Mouse (Mus musculus): ENCODE data around the gene Dtnb. TPM values are rescaled to one million over a fixed set of nuclear protein-coding genes. Genes with fewer than 3 reads are reported as not detected.

Dtnb gene
- polyA plus RNA-seq, 1 experiment from 2014 or later = 14.2 TPM

GRCm38 (mm10) chr12:3724822-3725370 lies 152.7 kb downstream of the Dtnb start:
- Histone ChIP-seq H3K4me1 (ENCODE audit: control insufficient read depth, insufficient read depth, low read length) (peaks cover 20% of the 10 kb centered on the region), H3K36me3 (ENCODE audit: control insufficient read depth, insufficient read depth) (no peaks in the 10 kb centered on the region), H3K4me3 (ENCODE audit: low read length) (no peak overlapping the region), H3K27me3 (ENCODE audit: control insufficient read depth, insufficient read depth, low read length) (no peaks in the 10 kb centered on the region), H3K9me3 (replicated peaks; ENCODE audit: control insufficient read depth, low read length) (no peaks in the 10 kb centered on the region), H3K9ac (ENCODE audit: low read length) (no peak overlapping the region), H3K27ac (ENCODE audit: low read length) (peak overlapping the region; percentile 9), H3K4me2 (ENCODE audit: low read depth, low read length) (no peak overlapping the region)
- 28% methylated on average over 5 of the region's 5 CpGs for WGBS
- 0 out of 2 replicates have a peak, but pooled peaks have one; percentile 45 for ATAC-seq (replicated peaks; ENCODE audit: extremely low read depth, insufficient read depth, low FRiP score)

- H3K27me3 ChIP-seq (ENCODE audit: control insufficient read depth, insufficient read depth, low read length) = no peaks in the 10 kb centered on the region
- H3K9ac ChIP-seq (ENCODE audit: low read length) = no peak overlapping the region
- 84% methylated on average over 6 of the region's 6 CpGs for WGBS
- no peak overlapping the region for H3K27ac ChIP-seq (ENCODE audit: low read length)
- H3K4me1 ChIP-seq (ENCODE audit: control insufficient read depth, insufficient read depth, low read length) = peaks cover 20% of the 10 kb centered on the region
- no peak for ATAC-seq (replicated peaks; ENCODE audit: extremely low read depth, insufficient read depth, low FRiP score)
- no peaks in the 10 kb centered on the region for H3K9me3 ChIP-seq (replicated peaks; ENCODE audit: control insufficient read depth, low read length)
- no peaks in the 10 kb centered on the region for H3K36me3 ChIP-seq (ENCODE audit: control insufficient read depth, insufficient read depth)
- H3K4me2 ChIP-seq (ENCODE audit: low read depth, low read length) = no peak overlapping the region
- no peak overlapping the region for H3K4me3 ChIP-seq (ENCODE audit: low read length)
Observed at GRCm38 (mm10) chr12:3729521-3730075, 157.4 kb downstream of the Dtnb start.

- H3K27ac ChIP-seq (ENCODE audit: low read length) = peak overlapping the region; percentile 68
- no peaks in the 10 kb centered on the region for H3K9me3 ChIP-seq (replicated peaks; ENCODE audit: control insufficient read depth, low read length)
- H3K4me1 ChIP-seq (ENCODE audit: control insufficient read depth, insufficient read depth, low read length) = peaks cover 11% of the 10 kb centered on the region
- WGBS = 46% methylated on average over 11 of the region's 11 CpGs
- peak; percentile 70 for ATAC-seq (replicated peaks; ENCODE audit: extremely low read depth, insufficient read depth, low FRiP score)
- no peaks in the 10 kb centered on the region for H3K36me3 ChIP-seq (ENCODE audit: control insufficient read depth, insufficient read depth)
- H3K4me3 ChIP-seq (ENCODE audit: low read length) = no peak overlapping the region
- H3K4me2 ChIP-seq (ENCODE audit: low read depth, low read length) = no peak overlapping the region
- no peaks in the 10 kb centered on the region for H3K27me3 ChIP-seq (ENCODE audit: control insufficient read depth, insufficient read depth, low read length)
- no peak overlapping the region for H3K9ac ChIP-seq (ENCODE audit: low read length)
Observed at GRCm38 (mm10) chr12:3732623-3733265, 160.6 kb downstream of the Dtnb start.

GRCm38 (mm10) chr12:3733328-3733727 lies 161.1 kb downstream of the Dtnb start:
- ATAC-seq (replicated peaks; ENCODE audit: extremely low read depth, insufficient read depth, low FRiP score) = no peak
- H3K36me3 ChIP-seq (ENCODE audit: control insufficient read depth, insufficient read depth) = no peaks in the 10 kb centered on the region
- no peaks in the 10 kb centered on the region for H3K27me3 ChIP-seq (ENCODE audit: control insufficient read depth, insufficient read depth, low read length)
- no peak overlapping the region for H3K9ac ChIP-seq (ENCODE audit: low read length)
- H3K4me3 ChIP-seq (ENCODE audit: low read length) = no peak overlapping the region
- H3K9me3 ChIP-seq (replicated peaks; ENCODE audit: control insufficient read depth, low read length) = no peaks in the 10 kb centered on the region
- H3K27ac ChIP-seq (ENCODE audit: low read length) = peak overlapping the region; percentile 68
- 45% methylated on average over 7 of the region's 7 CpGs for WGBS
- H3K4me1 ChIP-seq (ENCODE audit: control insufficient read depth, insufficient read depth, low read length) = peaks cover 11% of the 10 kb centered on the region
- H3K4me2 ChIP-seq (ENCODE audit: low read depth, low read length) = no peak overlapping the region

- no peak for ATAC-seq (replicated peaks; ENCODE audit: extremely low read depth, insufficient read depth, low FRiP score)
- Histone ChIP-seq H3K9me3 (replicated peaks; ENCODE audit: control insufficient read depth, low read length) (no peaks in the 10 kb centered on the region), H3K4me2 (ENCODE audit: low read depth, low read length) (no peak overlapping the region), H3K27me3 (ENCODE audit: control insufficient read depth, insufficient read depth, low read length) (no peaks in the 10 kb centered on the region), H3K36me3 (ENCODE audit: control insufficient read depth, insufficient read depth) (no peaks in the 10 kb centered on the region), H3K4me3 (ENCODE audit: low read length) (no peak overlapping the region), H3K9ac (ENCODE audit: low read length) (no peak overlapping the region), H3K27ac (ENCODE audit: low read length) (no peak overlapping the region), H3K4me1 (ENCODE audit: control insufficient read depth, insufficient read depth, low read length) (peaks cover 18% of the 10 kb centered on the region)
- WGBS = 84% methylated on average over 7 of the region's 7 CpGs
Observed at GRCm38 (mm10) chr12:3737009-3737408, 164.8 kb downstream of the Dtnb start.

- Histone ChIP-seq H3K4me1 (ENCODE audit: control insufficient read depth, insufficient read depth, low read length) (peaks cover 6% of the 10 kb centered on the region; the same call in 1 of the 2 replicates), H3K27me3 (ENCODE audit: control insufficient read depth, insufficient read depth, low read length) (no peaks in the 10 kb centered on the region), H3K4me3 (ENCODE audit: low read length) (no peak overlapping the region), H3K36me3 (ENCODE audit: control insufficient read depth, insufficient read depth) (no peaks in the 10 kb centered on the region), H3K4me2 (ENCODE audit: low read depth, low read length) (no peak overlapping the region), H3K27ac (ENCODE audit: low read length) (no peak overlapping the region), H3K9ac (ENCODE audit: low read length) (no peak overlapping the region), H3K9me3 (replicated peaks; ENCODE audit: control insufficient read depth, low read length) (no peaks in the 10 kb centered on the region)
- no peak for ATAC-seq (replicated peaks; ENCODE audit: extremely low read depth, insufficient read depth, low FRiP score)
- 15% methylated on average over 7 of the region's 7 CpGs for whole genome bisulfite sequencing
Observed at GRCm38 (mm10) chr12:3738741-3739529, 166.8 kb downstream of the Dtnb start.

- H3K9me3 ChIP-seq (replicated peaks; ENCODE audit: control insufficient read depth, low read length) = no peaks in the 10 kb centered on the region
- peaks cover 6% of the 10 kb centered on the region; the same call in 1 of the 2 replicates for H3K4me1 ChIP-seq (ENCODE audit: control insufficient read depth, insufficient read depth, low read length)
- no peaks in the 10 kb centered on the region for H3K36me3 ChIP-seq (ENCODE audit: control insufficient read depth, insufficient read depth)
- H3K9ac ChIP-seq (ENCODE audit: low read length) = no peak overlapping the region
- 62% methylated on average over 18 of the region's 18 CpGs for WGBS
- H3K27me3 ChIP-seq (ENCODE audit: control insufficient read depth, insufficient read depth, low read length) = no peaks in the 10 kb centered on the region
- ATAC-seq (replicated peaks; ENCODE audit: extremely low read depth, insufficient read depth, low FRiP score) = no peak
- no peak overlapping the region for H3K4me3 ChIP-seq (ENCODE audit: low read length)
- H3K27ac ChIP-seq (ENCODE audit: low read length) = no peak overlapping the region
- H3K4me2 ChIP-seq (ENCODE audit: low read depth, low read length) = no peak overlapping the region
Observed at GRCm38 (mm10) chr12:3739749-3740704, 167.8 kb downstream of the Dtnb start.

- Histone ChIP-seq H3K4me2 (ENCODE audit: low read depth, low read length) (no peak overlapping the region), H3K9me3 (replicated peaks; ENCODE audit: control insufficient read depth, low read length) (no peaks in the 10 kb centered on the region), H3K4me1 (ENCODE audit: control insufficient read depth, insufficient read depth, low read length) (peaks cover 11% of the 10 kb centered on the region), H3K27ac (ENCODE audit: low read length) (no peak overlapping the region), H3K36me3 (ENCODE audit: control insufficient read depth, insufficient read depth) (no peaks in the 10 kb centered on the region), H3K9ac (ENCODE audit: low read length) (no peak overlapping the region), H3K27me3 (ENCODE audit: control insufficient read depth, insufficient read depth, low read length) (no peaks in the 10 kb centered on the region), H3K4me3 (ENCODE audit: low read length) (no peak overlapping the region)
- 74% methylated on average over 3 of the region's 3 CpGs for whole genome bisulfite sequencing
- no peak for ATAC-seq (replicated peaks; ENCODE audit: extremely low read depth, insufficient read depth, low FRiP score)
Observed at GRCm38 (mm10) chr12:3740705-3741081, 168.5 kb downstream of the Dtnb start.
